Mouse (Mus musculus) thymus, adult 18-20 months (tissue): ENCODE data around the gene Serpinb6c.
"Not testable (repeated sequence)": the region's sequence is repeated elsewhere in the genome, so short reads cannot be mapped to it uniquely, and the experiment has no call there.

Experiments
- DNase-seq, 2 experiments: peaks; one replicate each; pipeline ENCODE4 v3.0.0; 2022; ENCODE audit warnings: mixed read lengths in 2 of 2

The Serpinb6c gene

DNA sequence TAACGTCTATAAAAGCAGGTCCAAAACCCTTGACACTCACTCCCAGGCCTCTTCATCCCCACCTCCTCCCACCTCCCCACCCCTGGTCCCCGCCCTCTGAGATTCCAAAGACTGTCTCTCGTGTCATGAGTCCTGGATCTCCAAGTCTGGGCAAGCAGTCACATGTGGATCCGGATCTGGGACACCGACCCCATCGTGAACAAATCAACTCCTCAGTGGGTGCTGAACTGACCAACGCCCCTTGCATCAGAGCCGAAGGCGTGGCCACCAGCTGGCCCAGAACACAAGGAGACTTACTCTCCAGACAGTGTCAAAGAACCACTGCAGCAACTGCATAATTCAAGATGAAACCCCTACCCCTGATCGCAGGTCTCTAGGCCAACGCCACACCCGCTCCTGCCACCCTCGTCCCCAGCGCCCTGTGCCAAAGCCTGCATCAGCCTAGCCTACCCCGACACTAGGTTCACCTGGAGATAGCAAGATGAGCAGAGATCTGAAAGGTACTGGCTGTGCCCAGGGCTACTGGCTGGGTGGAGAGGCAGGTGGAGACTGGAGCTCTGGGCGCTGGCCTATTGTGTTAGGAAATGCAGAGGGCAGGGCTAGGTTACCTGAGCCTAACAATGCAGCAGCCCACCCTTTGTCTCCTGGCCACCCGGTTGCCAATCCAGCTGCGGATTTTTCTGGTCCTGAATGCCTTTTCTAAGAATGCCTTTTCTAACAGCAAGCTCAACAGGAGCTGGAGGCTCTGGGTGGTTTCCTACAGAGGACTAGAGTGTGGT lies at the start of gene Serpinb6c:
Gene Serpinb6c, minus strand, starts transcription at position 533 of the 779 bp plus-strand sequence.
- no peak for DNase-seq

DNA sequence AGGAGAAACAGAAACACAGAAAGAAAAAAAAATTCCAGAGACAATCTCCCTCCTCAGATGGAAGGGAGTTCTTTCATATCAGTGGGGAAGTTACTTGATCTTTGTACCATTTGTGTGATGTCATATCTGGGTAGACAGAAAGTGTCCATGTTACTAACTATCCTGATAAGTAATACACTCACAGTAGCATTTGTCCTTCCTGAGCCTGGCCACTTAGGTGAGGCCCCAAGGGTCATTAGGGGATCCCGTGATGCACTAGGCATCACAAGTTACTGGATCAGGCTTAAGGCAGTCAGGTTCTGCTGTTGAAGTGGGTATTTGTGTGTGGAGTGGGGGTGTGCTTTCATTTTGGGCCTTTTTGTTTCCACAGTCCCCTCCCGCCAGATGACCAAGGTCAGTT lies 47.4 kb upstream of the Serpinb6c start:
- no peak for DNase-seq

DNA sequence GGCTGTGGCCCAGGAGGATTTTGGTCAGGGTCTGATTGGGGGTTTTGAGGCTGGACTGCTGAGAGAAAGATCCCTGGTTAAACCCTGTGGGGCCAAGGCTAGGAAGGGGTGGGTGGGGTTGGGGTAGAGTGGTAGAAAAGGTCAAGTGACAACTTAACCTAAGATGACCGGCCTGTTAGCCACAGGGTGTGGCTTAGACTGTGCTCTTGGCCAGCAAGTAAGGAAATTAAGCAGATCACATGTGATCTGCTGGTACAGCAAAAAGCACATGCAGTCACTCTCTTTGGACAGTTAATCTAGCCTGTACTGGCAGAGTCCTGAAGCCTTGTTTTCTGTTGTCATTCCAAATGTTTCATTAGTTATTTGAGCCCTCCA lies 46.6 kb upstream of the Serpinb6c start:
- DNase-seq, result no peak

DNA sequence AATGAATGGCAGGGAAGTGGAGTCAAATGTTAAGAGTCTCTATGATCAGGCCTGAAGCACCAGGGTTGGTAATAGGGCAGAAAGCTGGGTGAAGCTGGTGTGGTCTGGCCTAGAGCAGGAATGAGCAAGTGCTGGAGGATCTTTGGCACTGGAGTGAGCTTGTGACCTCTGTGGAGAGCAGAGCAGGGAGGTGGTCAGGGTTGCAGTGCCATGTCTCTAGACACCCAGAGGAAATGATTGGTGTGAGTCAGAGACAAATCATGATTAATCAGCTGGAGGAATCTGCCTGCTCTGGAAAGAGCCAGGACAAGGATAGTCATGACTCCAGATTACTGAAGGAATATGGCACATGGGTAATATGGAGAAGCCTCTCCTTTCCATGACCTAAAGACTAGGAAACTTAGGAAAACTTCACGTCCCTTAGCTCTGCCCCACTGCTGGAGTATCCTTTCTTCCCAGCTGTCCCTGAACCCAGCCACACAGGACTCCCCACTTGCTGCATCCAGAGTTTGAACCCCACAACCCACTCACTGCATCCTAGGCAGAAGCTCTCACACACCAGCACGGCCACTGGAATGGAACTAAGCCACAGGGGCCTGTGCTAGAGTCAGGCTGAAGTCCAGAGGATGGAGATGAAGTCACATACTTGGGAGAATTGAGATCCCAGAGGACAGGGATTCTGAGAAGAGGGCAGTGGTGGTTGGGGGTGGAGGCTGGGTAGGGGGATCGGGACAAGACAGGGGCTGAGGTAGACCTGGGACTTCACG lies 46.0 kb upstream of the Serpinb6c start:
- no peak for DNase-seq

DNA sequence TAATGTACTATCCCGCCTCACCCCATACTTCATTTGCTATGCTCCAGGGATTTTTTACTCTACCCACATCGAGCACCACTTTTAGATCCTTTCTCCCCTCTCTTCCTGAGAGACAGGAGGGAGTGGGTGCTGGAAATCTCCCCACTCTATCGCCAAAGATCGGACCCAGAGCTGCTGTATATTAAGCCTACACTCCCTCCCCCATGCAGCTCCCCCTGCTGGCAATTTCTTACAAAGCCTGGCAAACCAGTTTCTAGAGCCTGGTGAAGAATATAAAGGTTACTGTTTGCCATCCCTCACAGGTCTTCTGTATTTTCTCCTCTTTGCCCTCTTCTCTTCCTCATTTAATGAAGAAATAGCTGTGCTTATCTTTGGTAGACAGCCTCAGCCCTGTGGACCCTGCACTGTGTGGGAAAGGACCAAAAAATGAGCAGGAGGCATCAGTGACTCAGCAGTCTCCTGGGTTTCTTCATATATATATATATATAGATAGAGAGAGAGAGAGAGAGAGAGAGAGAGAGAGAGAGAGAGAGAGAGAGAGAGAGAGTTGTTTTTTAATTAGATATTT lies 36.8 kb upstream of the Serpinb6c start:
- no peak for DNase-seq

DNA sequence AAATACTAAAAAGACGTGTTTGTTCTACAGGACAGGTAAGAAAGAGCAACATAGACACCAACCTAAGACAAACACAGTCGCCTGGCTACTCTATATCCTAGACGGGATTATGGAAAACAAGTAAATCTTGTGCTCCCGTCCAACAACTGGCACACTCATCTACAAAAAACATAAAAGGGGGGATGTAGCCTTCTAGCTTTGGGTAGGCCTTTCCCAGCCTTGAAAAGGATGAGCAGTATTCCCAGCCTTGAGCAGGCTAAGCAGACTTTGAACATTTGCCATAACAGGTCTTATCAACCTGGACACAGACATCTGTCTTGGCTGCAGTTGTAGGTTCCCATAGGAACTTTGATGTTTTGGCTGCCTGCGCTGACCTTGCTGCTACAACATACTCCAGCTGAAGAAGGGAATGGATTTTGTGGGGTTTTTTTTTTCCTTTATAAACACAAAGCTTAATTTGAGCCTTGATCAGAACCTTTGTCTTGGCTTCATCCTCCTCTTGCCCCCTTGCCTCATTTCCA lies 35.8 kb upstream of the Serpinb6c start:
- no peak for DNase-seq

DNA sequence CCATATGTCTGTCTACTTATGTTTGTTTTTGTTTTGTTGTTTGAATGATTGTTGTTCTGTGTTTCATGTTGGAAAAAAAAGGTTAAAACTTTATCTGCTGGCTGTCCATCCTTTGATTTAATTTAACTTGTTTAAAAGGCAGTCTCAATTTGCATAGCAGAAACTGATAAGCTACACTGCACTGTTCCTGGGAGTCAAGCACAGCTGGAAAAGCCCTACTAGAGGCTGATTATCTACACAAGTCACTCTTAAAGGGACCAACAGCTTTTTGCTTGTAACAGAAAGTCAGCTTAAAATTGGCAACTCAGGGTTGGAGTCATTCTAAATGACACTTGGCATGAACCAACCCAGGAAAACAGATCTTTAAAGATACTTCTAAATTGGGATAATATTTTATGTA lies 32.1 kb upstream of the Serpinb6c start:
- DNase-seq, result not testable (repeated sequence)

DNA sequence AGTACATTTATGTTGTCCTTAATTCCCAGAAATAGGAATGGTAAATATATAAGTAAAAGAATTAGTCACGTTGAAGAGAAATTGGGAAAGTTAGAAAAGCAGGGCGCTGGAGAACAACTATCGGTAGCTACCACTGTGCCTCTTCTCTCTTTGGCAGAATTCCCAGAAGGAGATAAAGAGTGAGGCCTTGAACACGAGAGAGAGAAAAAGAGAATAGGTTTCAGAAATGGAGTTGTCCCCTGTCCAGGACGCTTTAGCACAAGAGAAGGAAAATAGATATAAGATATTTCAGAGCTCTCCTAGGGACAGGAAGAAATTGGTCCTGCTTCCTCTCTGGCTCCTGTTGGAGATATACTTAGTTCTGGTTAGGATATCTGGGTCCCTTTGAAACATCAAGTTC lies 31.6 kb upstream of the Serpinb6c start:
- DNase-seq, result no peak

DNA sequence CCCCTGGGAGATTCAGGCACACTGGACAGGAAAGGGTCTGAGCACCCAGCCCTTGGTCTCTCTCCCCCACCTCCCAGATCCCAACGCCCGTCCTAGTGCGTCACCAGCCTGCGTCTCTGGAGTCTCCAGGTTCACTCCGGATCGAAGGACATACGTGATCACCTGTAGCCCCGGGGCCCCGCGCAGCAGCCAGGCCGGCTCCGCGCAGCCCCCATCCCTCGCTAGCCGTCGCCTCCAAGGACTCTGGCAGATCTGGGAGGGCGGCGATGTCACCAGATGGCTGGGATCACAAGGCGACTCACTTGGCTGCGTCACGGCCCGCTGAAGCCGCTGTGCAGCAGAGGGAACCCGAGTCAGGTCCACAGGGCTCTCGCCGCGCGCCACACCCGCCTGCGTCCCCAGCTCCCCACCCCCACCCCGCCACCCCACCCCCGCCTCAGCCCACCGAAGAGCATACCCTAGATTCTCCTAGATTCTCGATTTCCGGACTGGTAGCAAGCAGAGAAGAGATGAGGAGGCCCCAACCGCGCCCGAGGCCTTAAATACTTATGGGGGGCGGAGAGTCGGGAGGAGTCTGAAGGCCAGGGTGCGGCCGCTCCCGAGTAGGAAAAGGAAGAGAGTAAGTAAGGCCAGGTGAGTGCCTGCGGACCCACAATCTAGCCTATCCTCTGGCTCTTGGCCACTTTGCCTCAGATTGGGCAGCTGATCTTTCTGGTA lies 30.1 kb upstream of the Serpinb6c start:
- peak in 1 of 2 experiments; percentile 5 for DNase-seq

DNA sequence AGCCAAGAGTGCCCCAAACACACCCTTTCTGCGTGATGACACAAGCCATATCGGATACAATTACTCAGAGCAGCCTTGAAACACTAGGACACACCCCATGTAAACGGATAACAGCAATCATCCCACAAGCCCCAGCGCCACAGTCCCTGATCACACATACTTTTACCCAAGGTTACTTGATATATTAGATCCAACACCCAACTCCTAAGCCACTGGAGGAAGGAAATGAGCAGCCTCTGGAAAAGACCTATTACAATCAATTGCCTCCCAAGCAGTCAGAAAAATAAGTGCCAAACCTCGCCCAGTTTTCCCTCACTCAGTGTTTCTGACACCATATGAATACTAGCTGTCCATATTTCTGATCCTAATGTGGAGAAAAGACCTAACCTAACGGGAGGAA lies 29.2 kb upstream of the Serpinb6c start:
- DNase-seq, result no peak

DNA sequence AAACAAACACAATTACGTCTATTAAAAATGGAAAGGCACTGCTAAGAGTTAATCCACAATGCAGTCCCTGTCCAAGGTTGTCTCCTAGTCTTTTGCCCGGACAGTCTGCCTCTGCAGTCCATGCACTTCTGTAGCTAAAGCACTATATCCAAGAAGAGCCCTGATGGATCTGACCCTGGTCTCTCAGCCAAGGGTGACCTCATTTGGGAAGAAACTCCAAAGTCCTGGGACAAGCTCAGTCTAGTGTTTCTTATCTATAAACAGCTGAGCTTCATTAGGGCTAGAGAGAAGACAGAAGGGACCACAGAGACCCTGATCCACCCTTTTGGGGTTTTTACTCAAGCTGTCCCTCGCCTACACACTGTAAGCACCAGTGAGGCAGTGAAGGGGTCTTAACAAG lies 25.4 kb upstream of the Serpinb6c start:
- DNase-seq, result no peak

DNA sequence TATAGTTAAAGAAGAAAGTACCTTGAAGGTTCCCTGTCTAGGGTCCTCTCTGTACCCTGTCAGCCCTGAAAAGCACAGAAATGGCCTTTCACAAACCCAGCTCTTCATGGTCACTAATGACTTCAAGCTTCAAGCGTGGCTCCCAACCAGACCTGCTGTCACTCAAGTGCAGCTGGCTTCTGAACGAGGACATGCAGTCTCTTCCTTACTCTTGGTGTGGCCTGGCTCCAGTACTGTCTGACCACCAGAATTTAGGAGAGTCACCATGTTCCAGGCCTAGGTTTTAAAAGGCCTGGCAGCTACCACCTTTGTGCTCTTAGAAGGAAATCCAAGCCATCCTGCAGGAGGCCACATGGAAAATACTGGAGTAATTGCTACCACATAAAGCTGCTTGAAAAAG lies 24.8 kb upstream of the Serpinb6c start:
- no peak for DNase-seq

DNA sequence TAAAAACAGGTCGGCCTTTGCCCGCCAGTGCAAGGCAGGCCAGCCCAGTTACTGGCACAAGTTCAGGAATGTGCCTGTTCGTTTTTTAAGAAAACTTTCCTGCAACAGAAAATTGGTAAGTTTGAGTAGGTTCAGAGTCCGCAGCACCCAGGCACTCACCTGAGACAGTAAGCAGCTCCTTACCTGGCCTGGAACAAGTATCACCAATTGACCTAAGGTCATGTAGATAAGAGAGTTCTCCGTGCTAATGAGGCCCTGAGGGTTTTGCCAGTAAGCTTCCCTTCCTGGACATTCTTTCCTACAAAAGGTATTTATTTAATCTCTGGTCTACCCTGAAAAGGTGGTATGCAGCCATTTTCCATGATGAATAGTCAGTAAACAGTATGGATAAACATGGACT lies 16.2 kb upstream of the Serpinb6c start:
- DNase-seq, result no peak

DNA sequence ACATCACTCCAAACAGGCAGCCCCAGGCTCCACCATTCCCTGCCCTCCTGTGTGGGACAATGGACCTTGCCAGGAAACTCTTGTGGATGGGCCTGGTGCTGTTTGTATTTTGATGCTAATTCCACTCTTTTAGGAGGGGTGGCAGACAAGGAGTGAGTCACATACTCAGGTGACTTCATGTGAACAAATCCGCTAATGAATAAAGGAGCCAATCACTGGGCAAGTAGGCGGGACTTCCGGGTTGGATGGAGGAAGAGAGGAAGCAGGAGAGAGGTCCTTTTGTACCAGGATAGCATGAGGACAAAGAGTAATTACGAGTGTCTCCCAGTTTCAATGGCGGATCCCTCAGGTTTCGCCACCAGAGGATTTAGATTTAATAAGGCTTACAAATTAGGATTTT lies 15.5 kb upstream of the Serpinb6c start:
- no peak for DNase-seq

DNA sequence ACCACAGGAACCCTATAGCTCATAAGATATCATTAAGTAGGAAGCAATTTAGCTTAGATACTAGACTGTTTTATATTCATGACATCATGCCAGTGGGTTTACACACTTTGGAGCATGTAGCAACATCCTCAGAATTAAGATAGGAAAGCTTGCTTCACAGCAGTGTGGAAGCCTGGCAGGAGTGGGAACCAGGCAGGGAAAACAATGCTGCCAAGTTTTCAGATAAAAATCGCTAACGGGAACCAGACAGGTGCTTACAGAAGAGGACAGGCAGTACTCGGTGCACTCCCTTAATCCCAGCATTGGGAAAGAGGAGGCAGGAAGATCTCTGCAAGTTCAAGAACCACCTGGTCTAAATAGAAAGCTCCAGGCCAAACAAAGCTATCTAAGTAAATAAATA lies 1.3 kb upstream of the Serpinb6c start:
- DNase-seq, result no peak

DNA sequence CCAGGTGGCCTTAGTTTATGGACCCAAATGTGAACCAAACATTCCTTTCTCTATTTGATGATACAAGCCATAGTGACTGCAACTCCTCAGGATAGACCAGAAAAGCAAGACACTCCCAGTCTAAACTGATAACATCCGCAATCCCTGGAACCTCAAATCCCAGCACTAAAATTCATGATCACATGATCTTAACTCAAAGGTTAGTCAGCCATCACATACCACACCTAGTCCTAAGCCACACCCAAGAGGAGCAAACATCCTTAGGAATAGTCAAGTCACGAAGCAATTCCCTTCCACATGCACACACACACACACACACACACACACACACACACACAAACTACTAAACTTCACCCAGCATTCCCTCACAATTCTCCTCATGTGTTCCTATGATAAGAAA lies 2.2 kb downstream of the Serpinb6c start:
- DNase-seq, result no peak

DNA sequence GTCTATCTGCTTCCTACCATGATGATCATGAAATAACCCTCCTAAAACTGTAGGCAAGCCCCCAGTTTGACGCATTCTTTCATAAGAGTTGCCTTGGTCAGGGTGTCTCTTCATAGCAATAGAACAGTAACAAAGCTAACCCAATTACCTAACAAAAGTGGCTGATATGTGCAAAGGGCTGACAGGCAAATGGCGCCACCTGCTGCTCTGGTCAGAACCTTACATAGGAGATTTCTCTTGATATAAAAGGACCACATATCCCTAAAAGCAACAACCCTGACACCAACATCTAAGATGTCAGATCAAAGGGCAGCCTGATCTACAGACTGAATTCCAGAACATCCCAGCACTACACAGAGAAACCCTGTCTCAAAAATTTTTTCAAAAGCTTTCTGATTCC lies 11.3 kb downstream of the Serpinb6c start:
- DNase-seq, result no peak

DNA sequence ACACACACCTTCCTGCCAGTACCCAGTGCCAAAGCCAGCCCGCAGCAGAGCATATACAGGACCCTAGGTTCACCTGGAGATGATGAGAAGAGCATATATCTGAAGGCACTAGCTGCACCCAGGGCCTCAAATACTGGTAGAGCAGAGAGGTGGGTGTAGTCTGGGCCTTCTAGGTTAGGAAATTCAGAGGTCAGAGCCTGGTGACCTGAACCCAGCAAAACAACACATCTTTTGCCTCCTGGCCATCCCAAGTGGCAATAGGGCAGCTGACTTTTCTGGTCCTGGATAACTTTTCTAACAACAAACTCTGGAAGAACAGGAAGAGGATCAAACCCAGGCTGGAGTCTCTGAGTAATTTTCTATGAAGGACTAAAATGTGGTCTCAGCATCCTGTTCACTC lies 62.2 kb downstream of the Serpinb6c start, which contains the start of gene Serpinb6e:
Gene Serpinb6e, minus strand, starts transcription at position 101 of the 400 bp plus-strand sequence.
- DNase-seq, result no peak

DNA sequence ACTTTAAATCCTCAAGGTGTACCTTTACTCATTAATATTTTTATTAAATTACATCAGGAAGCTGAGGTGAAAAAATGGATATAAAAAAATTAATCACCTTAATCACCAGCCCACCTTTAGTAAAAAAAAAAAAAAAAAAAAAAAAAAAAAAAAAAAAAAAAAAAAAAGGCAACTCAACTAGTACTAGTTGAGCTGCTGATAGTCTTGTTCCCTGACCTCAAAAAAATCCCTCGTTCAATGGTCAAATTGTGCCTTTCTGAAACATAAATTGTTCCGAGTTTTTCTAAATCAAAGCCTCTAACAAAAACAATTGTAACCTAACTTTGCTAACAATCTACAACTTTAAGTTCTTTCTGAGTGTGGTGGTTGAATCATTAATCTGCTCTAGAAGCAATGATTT lies 74.8 kb downstream of the Serpinb6c start:
- DNase-seq, result no peak
